Mouse (Mus musculus) layer of hippocampus, adult 9-10 months (tissue): ENCODE results near the gene H3f3b.

ENCODE experiments used
- DNase-seq: peaks from one replicate; pipeline ENCODE4 v3.0.0; 2022; ENCODE audit warnings: low spot score

Gene H3f3b

DNA sequence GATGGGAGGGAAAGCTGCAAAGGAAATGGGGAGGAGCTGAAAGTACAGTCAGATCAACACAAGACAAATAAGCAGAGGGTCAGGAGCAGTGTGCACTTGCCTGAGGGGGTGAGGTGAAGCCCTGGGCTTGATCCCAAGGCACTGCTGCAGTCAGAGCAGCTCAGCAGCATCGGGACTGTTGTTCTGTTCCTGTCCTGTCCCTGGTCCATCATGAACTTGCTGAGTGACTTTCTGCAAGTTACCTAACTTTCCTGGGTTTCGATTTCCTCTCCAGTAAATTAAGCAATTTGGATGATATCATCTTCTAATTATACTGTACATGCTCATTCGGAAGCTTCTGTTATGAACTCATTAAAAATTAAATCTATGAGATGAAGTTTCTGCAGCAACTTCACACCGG lies at the start of gene H3f3b:
TSS of gene H3f3b (minus strand) at position 207 of the 400 bp plus-strand sequence.
- no peak for DNase-seq

DNA sequence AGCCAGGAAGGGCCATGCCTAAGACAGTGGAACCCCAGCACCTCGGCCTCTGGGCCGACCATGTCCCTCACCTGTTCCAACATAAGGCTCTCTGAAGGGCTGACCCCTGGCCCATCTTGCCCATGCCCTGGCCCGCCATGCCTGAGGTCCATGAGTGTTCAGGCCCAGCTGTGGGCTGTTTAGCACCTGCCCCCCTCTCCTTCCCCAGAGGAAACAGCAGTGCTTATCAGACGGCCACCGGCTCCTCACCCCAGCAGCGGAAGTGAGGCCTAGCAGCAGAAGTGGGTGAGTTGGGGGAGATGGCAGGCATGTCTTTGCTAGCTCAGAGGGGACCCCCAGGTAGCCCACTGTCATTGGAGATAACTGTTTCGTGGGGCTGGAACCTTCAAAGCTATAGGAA lies 49.1 kb upstream of the H3f3b start:
- DNase-seq, result no peak

DNA sequence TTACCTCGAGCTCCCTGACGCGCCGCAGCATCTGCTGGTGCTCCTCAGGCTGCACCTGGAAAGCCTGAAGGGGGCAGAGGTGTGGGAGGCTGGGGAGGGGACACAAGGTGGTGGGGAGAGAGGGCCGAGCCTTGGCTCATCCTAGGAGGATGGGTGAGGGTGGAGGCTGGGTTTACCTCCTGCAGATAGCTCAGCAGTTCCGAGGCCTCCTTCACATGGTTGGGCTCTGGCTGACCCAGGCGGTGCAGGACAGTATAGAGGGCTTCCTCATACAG lies 48.4 kb upstream of the H3f3b start:
- DNase-seq, result no peak

DNA sequence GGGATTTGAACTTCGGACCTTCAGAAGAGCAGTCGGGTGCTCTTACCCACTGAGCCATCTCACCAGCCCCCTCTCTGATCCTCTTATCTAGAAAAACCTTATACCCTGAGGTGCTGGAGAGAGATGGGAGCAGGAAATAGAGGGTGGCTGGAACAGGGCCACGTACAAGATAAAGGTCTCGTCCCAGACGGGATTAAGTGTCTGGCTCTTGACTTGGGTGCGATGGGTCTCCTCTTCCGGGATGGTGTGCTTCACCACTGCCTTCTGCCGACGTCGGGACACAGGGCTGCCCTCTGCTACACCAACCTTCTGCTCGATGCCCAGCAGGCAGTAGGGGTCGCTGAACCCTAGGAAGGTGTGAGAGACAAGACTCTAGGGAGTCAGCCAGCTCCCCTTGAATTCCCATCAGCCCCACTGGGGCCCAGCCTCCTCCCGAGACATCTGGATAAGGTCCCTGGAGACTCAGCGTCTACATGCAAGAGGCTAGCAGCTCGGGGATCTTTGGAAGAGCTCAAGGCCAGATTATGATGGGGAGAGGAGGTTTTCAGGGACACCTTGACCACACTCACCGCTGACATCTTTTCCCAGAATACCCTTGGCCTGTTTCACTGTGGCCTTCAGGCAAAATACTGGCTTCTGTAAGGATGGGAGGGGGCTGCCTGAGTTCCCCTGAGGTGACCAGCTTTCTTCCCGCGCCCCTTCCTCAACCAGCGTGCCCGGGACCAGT lies 47.9 kb upstream of the H3f3b start:
- DNase-seq, result no peak

DNA sequence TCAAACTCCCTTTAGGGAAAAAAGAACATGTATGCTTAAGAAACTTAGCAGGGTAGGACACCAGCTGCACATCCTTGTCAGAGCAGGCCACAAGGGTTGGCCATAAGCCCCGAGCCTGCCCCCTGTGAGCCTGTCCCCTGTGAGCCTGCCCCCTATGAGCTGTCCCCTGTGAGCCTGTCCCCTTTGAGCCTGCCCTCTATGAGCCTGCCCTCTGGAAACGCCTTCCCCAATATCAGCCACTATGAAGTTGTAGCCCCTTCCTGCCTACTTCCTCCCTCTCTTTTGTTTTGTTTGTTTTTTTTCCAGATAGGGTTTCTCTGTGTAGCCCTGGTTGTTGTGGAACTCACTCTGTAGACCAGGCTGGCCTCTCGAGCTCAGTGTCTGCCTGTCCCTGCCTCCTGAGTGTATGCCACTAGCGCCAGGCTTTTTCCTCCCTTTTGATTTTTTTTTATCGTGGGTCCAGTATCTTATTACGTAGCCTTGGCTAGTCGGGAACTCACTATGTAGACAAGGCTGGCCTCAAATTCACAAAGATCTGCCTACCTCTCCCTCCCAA lies 46.8 kb upstream of the H3f3b start:
- DNase-seq, result no peak

DNA sequence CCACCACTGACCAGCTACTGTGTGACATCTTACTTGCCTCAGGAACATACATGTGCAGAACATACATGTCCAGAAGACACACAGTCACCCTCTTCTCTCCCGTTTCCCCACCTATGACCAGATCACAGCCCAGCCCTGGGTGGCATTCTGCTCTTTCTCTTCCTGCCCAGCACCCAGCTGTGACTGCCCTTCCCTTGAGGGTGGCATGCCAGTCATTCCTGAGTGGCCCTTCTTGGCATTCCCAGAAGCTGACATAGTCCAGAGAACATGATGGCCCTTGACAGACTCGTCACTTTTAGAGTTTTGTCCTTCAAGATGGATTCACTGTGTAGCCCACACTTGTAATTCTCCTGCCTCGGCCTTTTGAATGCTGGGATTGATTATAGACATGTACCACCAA lies 44.8 kb upstream of the H3f3b start:
- no peak for DNase-seq

DNA sequence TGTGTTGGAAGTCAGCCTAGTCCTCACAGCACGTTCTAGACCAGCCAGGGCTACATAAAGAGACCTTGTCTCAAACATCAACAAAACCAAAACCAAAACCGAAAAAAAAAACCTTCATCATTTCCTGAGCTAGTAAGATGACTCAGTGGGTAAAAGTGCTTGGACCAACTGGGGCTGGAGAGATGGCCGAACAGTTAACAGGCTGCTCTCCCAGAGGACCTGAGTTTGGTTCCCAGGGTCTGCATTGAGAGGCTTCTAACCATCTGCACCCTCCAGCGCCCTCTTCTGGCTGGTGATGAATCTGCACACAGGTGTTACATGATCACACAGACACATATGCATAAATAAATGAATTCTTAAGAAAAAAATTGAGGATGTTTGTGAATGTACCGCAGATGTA lies 43.7 kb upstream of the H3f3b start:
- DNase-seq, result no peak

DNA sequence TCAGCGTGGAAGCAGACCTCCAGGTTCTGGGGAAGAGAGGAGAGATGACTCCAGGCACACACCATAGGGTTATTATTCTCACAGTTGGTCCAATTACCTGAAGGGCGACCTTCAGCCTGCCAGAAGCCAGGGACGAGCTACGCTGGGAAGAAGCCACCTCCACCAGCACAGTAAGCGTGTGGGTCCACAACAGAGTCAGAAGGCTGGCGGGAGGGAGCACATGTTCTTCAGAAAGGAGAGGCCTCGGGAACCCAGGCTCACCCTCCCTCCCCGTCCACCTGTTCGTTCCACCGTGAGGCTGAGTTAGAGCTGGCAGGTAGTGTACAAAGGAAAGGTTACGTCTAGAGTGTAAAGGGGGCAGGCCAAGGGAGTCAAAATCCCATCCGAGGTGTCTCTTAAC lies 37.6 kb upstream of the H3f3b start:
- no peak for DNase-seq

DNA sequence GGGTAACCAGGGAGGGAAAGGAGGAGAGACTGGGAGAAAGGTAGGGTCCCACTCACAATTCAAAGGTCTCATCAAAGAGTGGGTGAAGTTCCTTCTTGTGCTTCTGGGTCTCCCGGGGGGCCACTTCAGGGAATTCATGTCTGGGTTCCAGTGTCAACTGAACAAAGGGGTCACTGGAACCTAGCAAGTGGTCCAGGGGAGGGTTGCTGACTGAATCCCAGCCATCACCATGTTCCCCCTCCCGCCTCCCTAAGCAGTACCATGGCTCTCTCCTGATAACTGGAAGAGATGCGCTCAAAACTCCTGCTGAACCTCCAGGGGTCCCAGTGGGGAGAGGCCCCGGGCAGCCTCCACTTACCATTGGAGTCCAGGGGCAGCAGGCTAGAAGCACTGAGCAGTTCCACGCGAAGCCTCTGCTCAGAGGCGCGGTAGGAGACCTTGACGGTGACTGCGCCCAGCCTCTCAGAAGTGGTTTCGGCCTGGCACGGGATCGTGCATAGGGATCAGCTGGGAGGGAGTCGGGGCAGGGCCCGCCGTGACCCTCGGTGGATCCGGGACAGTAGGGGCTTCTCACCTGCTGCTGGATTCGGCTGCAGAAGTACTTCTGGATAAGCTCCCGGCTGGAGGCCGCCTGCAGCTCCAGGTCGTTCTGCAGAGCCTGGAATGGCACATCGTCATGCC lies 36.6 kb upstream of the H3f3b start:
- no peak for DNase-seq

DNA sequence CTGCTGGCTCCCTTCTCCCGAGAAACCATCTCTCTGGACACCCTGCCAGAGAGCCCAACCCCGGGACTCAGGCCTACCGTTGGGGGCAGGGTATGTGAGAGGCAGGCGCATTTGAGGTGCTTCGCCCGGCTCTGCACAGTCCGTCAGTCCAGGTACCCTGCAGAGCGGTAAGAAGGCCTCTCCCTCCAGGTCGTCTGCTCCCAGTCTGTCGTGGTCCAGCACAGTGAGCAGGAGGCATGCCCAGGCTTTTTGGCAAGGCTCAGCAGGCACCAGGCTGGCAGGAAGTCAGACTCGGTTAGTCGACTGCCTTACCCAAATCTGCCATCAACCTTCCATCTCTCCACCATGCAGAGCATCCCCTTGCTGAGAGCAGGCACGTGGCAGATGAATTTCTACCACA lies 35.8 kb upstream of the H3f3b start:
- DNase-seq, result no peak

DNA sequence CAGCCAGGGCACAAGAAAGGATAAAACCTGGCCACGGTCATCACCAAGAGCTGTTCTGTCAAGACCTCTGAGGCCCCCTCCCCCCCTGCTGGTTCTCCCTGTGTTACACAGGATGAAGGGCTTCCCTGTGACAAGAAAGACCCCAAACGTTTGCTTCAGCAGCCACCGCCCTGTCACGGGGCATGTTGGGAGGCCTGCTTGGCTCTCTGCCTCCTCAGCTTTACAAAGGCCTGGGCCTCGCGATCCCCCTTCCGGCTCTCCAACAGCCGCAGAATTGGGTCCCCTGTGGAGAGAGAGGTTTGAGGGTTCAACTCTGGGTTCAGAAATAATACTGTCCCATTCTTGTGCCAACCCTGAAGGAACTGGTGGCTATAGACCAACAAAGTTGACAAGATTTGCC lies 34.8 kb upstream of the H3f3b start:
- no peak for DNase-seq

DNA sequence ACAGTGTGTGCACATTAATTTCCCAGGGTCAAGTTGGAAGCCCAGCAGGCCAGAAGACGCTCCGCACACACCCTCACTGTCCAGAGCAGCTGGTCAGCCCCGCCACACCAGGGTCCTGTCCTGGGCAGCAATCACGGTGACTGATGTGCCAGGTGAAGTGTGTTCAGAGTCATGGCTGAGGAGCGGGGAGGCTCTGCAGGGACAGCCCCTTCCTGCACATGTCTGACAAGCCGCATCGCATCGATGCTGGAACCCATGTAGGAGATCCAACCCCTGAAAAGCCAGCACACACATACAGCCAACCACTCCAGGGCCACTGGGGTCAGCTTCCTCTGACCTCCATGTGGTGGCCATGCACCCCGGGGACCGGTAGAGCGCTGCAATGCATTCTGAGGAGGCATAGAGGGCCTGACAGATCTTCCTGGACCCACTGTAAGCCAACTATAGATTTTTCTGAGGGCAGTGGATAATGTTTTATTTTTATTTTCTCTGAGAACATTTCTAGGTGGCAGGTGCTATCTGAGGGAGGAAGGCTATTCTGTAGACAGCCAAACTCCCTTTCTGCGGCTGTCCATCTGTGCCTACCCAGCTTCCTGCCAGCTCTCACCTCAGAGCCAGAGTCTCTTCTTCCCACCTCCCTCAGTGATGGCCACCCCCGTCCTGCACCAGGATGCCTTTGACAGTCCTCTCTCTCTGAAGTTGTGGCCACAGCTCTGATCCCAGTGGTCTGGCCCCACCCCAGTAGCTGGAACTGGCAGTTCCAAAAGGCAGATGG lies 34.1 kb upstream of the H3f3b start:
- DNase-seq, result no peak

DNA sequence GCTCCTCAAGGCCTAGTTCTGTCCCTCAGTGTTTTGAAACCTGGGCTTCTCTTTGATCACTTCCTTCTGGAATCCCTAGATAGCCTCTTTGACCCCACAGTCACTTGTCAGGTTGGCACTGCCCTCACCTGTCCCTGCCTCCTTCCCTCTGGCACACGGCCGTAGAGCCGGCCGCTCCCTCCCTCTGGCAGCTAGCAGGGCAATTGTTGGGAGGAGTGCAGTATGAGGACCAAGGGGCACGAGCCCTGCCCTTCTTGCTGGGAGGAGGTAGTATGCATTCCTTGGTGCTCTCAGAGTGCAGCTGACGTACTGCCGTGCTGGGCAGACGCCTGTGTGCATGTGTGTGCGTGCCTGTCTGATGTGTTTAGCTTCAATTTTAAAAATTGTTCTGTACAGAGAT lies 32.8 kb upstream of the H3f3b start:
- DNase-seq, result no peak

DNA sequence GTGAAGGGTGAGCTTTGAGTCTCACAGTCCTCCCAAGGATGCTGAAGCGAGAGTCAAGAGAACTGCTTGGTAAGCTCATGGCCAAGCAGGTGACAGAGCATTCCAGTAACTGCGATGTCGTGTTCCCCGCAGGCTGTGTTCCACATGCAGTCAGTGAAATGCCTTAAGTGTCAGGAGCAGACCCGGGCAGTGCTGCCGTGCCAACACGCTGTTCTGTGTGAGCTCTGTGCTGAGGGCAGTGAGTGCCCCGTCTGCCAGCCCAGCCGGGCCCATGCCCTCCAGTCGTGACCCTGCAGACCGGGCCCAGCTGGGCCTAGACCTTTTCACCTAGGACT lies 31.9 kb upstream of the H3f3b start:
- no peak for DNase-seq

DNA sequence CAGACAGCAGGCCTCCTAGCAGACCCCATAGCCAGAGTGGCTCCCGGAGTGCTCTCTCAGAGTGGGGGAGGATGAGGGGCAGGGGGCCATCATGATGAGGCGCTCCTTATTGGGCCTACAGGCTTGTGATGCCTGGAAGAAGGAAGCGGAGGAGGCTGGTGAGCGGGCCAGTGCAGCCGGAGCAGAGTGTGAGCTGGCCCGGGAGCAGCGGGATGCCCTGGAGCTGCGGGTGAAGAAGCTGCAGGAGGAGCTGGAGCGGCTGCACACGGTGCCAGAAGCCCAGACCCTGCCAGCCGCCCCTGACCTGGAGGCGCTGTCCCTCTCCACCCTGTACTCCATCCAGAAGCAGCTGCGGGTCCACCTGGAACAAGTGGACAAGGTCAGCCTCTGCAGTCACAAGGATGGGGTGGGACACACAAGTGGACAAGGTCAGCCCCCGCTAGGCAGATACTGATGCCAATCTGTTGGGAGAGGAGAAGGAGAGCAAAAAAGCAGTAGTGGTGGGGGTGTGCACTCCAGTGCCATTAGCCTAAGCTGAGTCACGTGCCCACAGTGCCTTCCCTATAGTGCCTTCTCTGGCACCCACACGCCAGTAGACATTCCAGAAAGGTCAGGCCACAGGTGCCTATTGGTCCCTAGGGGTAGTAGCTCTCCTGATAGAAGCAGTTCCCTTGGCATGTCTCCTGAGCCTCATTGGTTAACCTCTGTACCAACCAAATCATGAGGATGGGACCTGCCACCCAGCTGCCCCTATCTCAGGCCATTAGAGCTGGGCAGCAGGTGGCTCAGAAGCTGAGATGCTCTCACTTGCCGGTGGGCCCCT lies 31.3 kb upstream of the H3f3b start:
- DNase-seq, result no peak

DNA sequence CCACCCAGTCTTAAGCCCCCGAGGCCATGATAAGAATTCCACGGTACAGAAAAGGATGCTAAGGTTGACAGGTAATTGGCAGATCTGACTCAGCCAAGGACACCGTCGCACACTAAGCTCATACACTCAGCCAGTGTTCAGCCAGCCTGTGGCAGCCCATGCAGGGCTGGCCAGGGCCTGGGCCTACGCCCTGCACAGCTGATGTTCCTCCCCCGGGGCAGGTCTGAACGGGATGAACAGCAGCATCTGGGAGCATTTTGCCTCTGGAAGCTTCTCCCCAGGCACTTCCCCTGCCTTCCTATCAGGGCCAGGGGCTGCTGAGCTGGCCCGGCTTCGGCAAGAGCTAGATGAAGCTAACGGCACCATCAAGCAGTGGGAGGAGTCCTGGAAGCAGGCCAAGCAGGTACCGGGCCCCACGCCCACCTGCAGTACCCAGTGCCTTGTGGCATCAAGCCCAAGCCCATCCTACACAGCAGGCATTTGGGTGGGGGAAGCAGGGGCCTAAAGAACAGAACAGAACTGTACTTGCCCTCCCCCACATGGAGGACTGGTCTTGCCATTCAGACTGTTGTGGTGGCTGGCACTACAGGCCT lies 30.4 kb upstream of the H3f3b start:
- no peak for DNase-seq

DNA sequence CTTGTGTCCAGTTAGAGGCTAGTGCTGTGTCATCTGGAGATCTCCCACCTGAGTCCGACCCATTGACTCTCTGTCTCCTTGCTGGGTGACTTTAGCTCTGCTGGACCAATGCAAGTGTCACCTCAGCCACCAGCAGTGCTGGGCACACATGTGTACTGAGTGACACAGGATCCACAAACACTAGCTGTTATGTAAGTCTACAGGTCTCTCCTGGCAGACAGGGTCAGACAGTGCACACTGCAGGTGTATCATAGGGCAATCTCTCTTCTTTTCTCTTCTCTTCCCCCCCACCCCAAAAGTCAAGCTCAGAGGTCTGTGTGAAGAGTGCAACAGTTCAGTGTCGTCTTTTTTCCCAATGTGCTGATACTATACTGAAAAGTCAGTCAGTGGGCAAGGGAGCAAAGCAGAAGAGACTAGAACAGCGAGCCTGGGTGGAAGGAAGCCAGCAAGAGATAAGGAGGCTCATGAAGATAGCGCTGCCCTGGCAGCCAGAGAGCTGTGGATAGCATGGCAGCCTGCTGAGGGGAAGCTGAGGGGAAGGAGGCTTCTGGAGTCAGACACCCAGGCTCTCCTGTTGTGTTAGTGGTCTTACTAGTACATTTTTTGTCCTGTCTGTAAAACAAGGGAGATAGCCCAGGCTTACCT lies 29.6 kb upstream of the H3f3b start:
- DNase-seq, result no peak

DNA sequence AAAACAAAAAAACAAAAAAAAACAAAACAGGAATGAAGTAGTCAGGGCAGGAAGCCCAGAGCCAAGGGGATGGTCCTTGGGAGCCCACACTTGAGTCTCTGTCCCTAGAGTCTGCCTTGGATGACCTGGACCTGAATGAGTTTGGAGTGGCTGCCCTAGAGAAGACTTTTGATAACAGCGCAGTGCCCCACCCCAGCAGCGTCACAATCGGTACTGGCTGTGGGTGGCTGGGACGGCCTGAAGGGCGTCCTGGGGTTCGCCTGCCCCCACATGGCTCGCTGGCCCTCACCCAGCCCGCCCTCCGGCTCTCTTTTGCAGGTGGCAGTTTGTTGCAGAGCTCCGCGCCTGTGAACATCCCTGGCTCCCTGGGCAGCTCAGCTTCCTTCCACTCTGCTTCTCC lies 28.1 kb upstream of the H3f3b start:
- DNase-seq, result no peak

DNA sequence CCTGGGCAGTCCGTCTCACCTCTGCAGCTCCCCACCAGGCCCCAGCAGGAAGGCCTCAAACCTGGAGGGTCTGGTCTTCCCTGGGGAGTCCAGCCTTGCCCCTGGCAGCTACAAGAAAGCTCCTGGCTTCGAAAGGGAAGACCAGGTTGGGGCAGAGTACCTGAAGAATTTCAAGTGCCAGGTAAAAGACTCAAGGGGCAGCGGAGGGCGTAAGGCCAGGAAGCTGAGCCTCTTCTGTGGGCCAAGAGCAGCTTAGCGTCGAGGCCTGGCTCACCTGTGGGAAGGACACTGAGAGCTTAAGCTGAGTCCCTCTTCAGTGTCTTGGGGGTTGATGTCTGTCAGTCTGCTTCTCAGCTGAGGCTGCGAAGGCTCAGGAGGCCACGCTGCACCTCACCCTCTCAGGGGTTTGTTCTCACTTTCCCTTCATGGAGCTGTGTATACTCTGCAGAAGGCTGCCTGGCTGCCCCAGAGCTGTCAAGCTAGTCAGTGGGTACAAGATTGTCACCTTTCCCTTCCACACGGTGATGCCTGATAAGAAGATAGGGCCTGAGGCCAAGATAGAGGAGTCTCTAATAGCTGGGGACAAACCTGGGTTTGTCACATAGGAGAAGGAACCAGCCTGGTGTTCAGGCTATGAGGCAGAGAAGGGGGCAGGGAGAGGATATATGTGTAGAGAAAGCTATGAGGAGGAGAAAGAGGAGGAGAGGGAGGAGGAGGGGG lies 25.9 kb upstream of the H3f3b start:
- DNase-seq, result no peak

DNA sequence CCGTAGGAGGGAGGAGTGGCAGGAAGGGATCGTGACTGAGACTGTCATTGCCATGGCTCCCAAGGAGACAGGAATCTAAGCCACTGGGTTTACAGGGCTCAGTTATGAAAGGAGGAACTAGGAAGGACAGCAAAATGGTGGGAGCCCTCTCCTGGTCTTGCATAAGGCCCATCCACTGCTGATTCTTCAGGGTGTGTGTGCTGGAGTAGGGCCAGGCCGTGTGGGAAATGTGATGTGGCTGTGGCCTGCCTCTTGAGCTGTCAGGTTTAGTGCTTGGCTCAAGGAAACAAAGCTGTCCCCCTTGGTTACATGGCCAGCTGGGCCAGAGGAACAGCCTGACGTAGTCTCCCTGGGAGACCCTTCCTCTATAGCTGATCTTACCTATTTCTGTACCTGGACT lies 22.4 kb upstream of the H3f3b start:
- no peak for DNase-seq

DNA sequence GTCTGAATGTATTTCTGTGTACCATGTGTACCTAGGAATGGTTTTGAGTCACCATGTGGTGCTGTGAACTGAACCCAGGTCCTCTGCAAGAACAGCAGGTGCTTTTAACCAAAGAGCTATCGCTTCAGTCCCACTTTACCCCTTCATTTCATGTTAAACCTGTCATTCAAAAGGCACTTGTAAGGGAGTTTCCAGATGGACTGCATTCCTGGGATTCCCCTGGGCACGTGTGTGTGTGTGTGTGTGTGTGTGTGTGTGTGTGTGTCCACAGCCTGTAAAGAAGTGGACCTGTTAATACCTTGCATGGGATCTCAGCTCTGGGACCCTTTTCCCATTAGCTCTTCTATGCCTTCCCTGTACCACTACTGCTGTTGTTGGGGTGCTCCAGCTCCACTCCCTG lies 21.8 kb upstream of the H3f3b start:
- DNase-seq, result no peak
